Mouse (Mus musculus): ENCODE results near the gene Hist1h2ai. TPM values are rescaled to one million over a fixed set of nuclear protein-coding genes. Genes with fewer than 3 reads are reported as not detected.
"Not testable (repeated sequence)": the region's sequence is repeated elsewhere in the genome, so short reads cannot be mapped to it uniquely, and the experiment has no call there.

Gene Hist1h2ai
- polyA plus RNA-seq, 1 experiment from 2014 or later, result 18.6 TPM

- no peak; the same call in 1 of the 2 replicates for ATAC-seq (ENCODE audit: low read depth)
- peaks cover 32% of the 10 kb centered on the region for H3K4me1 ChIP-seq (ENCODE audit: control insufficient read depth, low read depth, low read length)
- H3K9ac ChIP-seq (ENCODE audit: low read depth, low read length), result peak overlapping the region; percentile 83
Measured at GRCm38 (mm10) chr13:21715131-21715863, 925 bp upstream of the Hist1h2ai start.

GRCm38 (mm10) chr13:21716540-21717391, 544 bp downstream of the Hist1h2ai start:
- Histone ChIP-seq H3K4me3 (ENCODE audit: low read depth, low read length) (peak overlapping the region; percentile 55), H3K9ac (ENCODE audit: low read depth, low read length) (peak overlapping the region; percentile 79), H3K4me2 (ENCODE audit: low read depth, low read length) (peak overlapping the region; percentile 82), H3K4me1 (ENCODE audit: control insufficient read depth, low read depth, low read length) (peaks cover 30% of the 10 kb centered on the region), H3K27ac (ENCODE audit: low read length) (peak overlapping the region; percentile 97)
- H3K36me3 ChIP-seq (ENCODE audit: control insufficient read depth, insufficient read depth); H3K9me3 ChIP-seq (replicated peaks; ENCODE audit: control insufficient read depth, low read length); H3K27me3 ChIP-seq (ENCODE audit: control insufficient read depth, insufficient read depth, low read depth, low read length): not testable (repeated sequence)
- 1% methylated on average over 9 of the region's 38 CpGs for WGBS (ENCODE audit: insufficient replicate concordance)
- ATAC-seq (ENCODE audit: low read depth), result peak; percentile 5; the same call in 1 of the 2 replicates

More at GRCm38 (mm10) chr13:21715131-21715863, 925 bp upstream of the Hist1h2ai start:
- Histone ChIP-seq H3K36me3 (ENCODE audit: control insufficient read depth, insufficient read depth) (no peaks in the 10 kb centered on the region), H3K9me3 (replicated peaks; ENCODE audit: control insufficient read depth, low read length) (no peaks in the 10 kb centered on the region), H3K4me2 (ENCODE audit: low read depth, low read length) (peak overlapping the region; percentile 76), H3K27ac (ENCODE audit: low read length) (peak overlapping the region; percentile 97), H3K27me3 (ENCODE audit: control insufficient read depth, insufficient read depth, low read depth, low read length) (no peaks in the 10 kb centered on the region), H3K4me3 (ENCODE audit: low read depth, low read length) (peak overlapping the region; percentile 55)
- WGBS (ENCODE audit: insufficient replicate concordance), result under 1% methylated on average over 22 of the region's 22 CpGs

GRCm38 (mm10) chr13:21717397-21718357, 1.5 kb downstream of the Hist1h2ai start, which contains the start of gene Hist1h3h:
Gene Hist1h3h (plus strand): TSS chr13:21717659.
- peaks cover 27% of the 10 kb centered on the region for H3K4me1 ChIP-seq (ENCODE audit: control insufficient read depth, low read depth, low read length)
- 2% methylated on average over 25 of the region's 56 CpGs for WGBS (ENCODE audit: insufficient replicate concordance)
- not testable (repeated sequence) for H3K27me3 ChIP-seq (ENCODE audit: control insufficient read depth, insufficient read depth, low read depth, low read length); H3K36me3 ChIP-seq (ENCODE audit: control insufficient read depth, insufficient read depth); H3K9me3 ChIP-seq (replicated peaks; ENCODE audit: control insufficient read depth, low read length)
- peak within 1 kb of the TSS; percentile 79 for H3K9ac ChIP-seq (ENCODE audit: low read depth, low read length)
- H3K4me2 ChIP-seq (ENCODE audit: low read depth, low read length), result peak within 1 kb of the TSS; percentile 82
- peak within 1 kb of the TSS; percentile 66 for H3K4me3 ChIP-seq (ENCODE audit: low read depth, low read length)
- ATAC-seq (ENCODE audit: low read depth), result peak; percentile 16
- peak within 1 kb of the TSS; percentile 97 for H3K27ac ChIP-seq (ENCODE audit: low read length)

- Histone ChIP-seq H3K9ac (ENCODE audit: low read depth, low read length) (peak overlapping the region; percentile 77), H3K9me3 (replicated peaks; ENCODE audit: control insufficient read depth, low read length) (no peaks in the 10 kb centered on the region), H3K27ac (ENCODE audit: low read length) (peak overlapping the region; percentile 96), H3K4me2 (ENCODE audit: low read depth, low read length) (peak overlapping the region; percentile 67), H3K4me3 (ENCODE audit: low read depth, low read length) (peak overlapping the region; percentile 66), H3K4me1 (ENCODE audit: control insufficient read depth, low read depth, low read length) (peaks cover 30% of the 10 kb centered on the region), H3K27me3 (ENCODE audit: control insufficient read depth, insufficient read depth, low read depth, low read length) (no peaks in the 10 kb centered on the region), H3K36me3 (ENCODE audit: control insufficient read depth, insufficient read depth) (no peaks in the 10 kb centered on the region)
- no peak for ATAC-seq (ENCODE audit: low read depth)
- 49% methylated on average over 4 of the region's 4 CpGs for WGBS (ENCODE audit: insufficient replicate concordance)
Measured at GRCm38 (mm10) chr13:21718381-21719080, 2.3 kb downstream of the Hist1h2ai start.

GRCm38 (mm10) chr13:21721107-21721756, 5.0 kb downstream of the Hist1h2ai start:
- peak overlapping the region; percentile 66 for H3K4me3 ChIP-seq (ENCODE audit: low read depth, low read length)
- peak; percentile 16 for ATAC-seq (ENCODE audit: low read depth)
- H3K4me1 ChIP-seq (ENCODE audit: control insufficient read depth, low read depth, low read length), result peaks cover 22% of the 10 kb centered on the region
- H3K9ac ChIP-seq (ENCODE audit: low read depth, low read length), result peak overlapping the region; percentile 80
- 1% methylated on average over 17 of the region's 44 CpGs for WGBS (ENCODE audit: insufficient replicate concordance)
- peak overlapping the region; percentile 96 for H3K27ac ChIP-seq (ENCODE audit: low read length)
- H3K27me3 ChIP-seq (ENCODE audit: control insufficient read depth, insufficient read depth, low read depth, low read length); H3K36me3 ChIP-seq (ENCODE audit: control insufficient read depth, insufficient read depth); H3K9me3 ChIP-seq (replicated peaks; ENCODE audit: control insufficient read depth, low read length): not testable (repeated sequence)
- H3K4me2 ChIP-seq (ENCODE audit: low read depth, low read length), result peak overlapping the region; percentile 86

- H3K9ac ChIP-seq (ENCODE audit: low read depth, low read length), result peak within 1 kb of the TSS; percentile 80
- peaks cover 22% of the 10 kb centered on the region for H3K4me1 ChIP-seq (ENCODE audit: control insufficient read depth, low read depth, low read length)
- H3K4me3 ChIP-seq (ENCODE audit: low read depth, low read length), result peak within 1 kb of the TSS; percentile 66
- H3K27ac ChIP-seq (ENCODE audit: low read length), result peak within 1 kb of the TSS; percentile 96
- not testable (repeated sequence) for H3K36me3 ChIP-seq (ENCODE audit: control insufficient read depth, insufficient read depth); H3K9me3 ChIP-seq (replicated peaks; ENCODE audit: control insufficient read depth, low read length); H3K27me3 ChIP-seq (ENCODE audit: control insufficient read depth, insufficient read depth, low read depth, low read length)
- WGBS (ENCODE audit: insufficient replicate concordance), result 0% methylated on average over 37 of the region's 37 CpGs
- peak within 1 kb of the TSS; percentile 86 for H3K4me2 ChIP-seq (ENCODE audit: low read depth, low read length)
- peak; percentile 91 for ATAC-seq (ENCODE audit: low read depth)
Measured at GRCm38 (mm10) chr13:21721757-21722372, 5.6 kb downstream of the Hist1h2ai start, which contains the start of gene Hist1h2bm. Gene Hist1h2bm (plus strand): TSS chr13:21722044.

GRCm38 (mm10) chr13:21722373-21722925, 6.2 kb downstream of the Hist1h2ai start:
- ATAC-seq (ENCODE audit: low read depth), result peak; percentile 14
- Histone ChIP-seq H3K4me1 (ENCODE audit: control insufficient read depth, low read depth, low read length) (peaks cover 22% of the 10 kb centered on the region), H3K9me3 (replicated peaks; ENCODE audit: control insufficient read depth, low read length) (no peaks in the 10 kb centered on the region), H3K4me3 (ENCODE audit: low read depth, low read length) (peak overlapping the region; percentile 62), H3K9ac (ENCODE audit: low read depth, low read length) (peak overlapping the region; percentile 73), H3K27ac (ENCODE audit: low read length) (peak overlapping the region; percentile 96), H3K36me3 (ENCODE audit: control insufficient read depth, insufficient read depth) (no peaks in the 10 kb centered on the region), H3K4me2 (ENCODE audit: low read depth, low read length) (peak overlapping the region; percentile 86), H3K27me3 (ENCODE audit: control insufficient read depth, insufficient read depth, low read depth, low read length) (no peaks in the 10 kb centered on the region)
- 2% methylated on average over 11 of the region's 11 CpGs for WGBS (ENCODE audit: insufficient replicate concordance)

Measured in liver, embryonic 16.5 days (tissue).